Mouse (Mus musculus): ENCODE measurements around the gene Cux1. TPM values are rescaled to one million over a fixed set of nuclear protein-coding genes. Genes with fewer than 3 reads are reported as not detected.

Cux1 gene
- polyA plus RNA-seq, 1 experiment from 2014 or later: 100 TPM

- no peaks in the 10 kb centered on the region for H3K27me3 ChIP-seq (ENCODE audit: low read depth, poor library complexity, severe bottlenecking)
- no peak overlapping the region for H3K4me3 ChIP-seq
- DNase-seq (ENCODE audit: low spot score): no peak
- no peaks in the 10 kb centered on the region for H3K9me3 ChIP-seq (replicated peaks)
- H3K27ac ChIP-seq (replicated peaks): no peak overlapping the region
- H3K4me1 ChIP-seq: no peaks in the 10 kb centered on the region
- peaks cover 99% of the 10 kb centered on the region for H3K36me3 ChIP-seq
- 85% methylated on average over 19 of the region's 19 CpGs for WGBS
Measured at GRCm38 (mm10) chr5:136303409-136303983, 263.8 kb downstream of the Cux1 start.

GRCm38 (mm10) chr5:136300880-136301279, 266.4 kb downstream of the Cux1 start:
- Histone ChIP-seq H3K4me3 (no peak overlapping the region), H3K4me1 (no peaks in the 10 kb centered on the region), H3K27me3 (ENCODE audit: low read depth, poor library complexity, severe bottlenecking) (no peaks in the 10 kb centered on the region), H3K9me3 (replicated peaks) (no peaks in the 10 kb centered on the region), H3K27ac (replicated peaks) (no peak overlapping the region), H3K36me3 (peaks cover 99% of the 10 kb centered on the region)
- 91% methylated on average over 6 of the region's 6 CpGs for WGBS
- DNase-seq (ENCODE audit: low spot score): no peak

- Histone ChIP-seq H3K27ac (replicated peaks) (no peak overlapping the region), H3K36me3 (peaks cover 97% of the 10 kb centered on the region), H3K4me1 (no peaks in the 10 kb centered on the region), H3K27me3 (ENCODE audit: low read depth, poor library complexity, severe bottlenecking) (no peaks in the 10 kb centered on the region), H3K4me3 (no peak overlapping the region), H3K9me3 (replicated peaks) (no peaks in the 10 kb centered on the region)
- WGBS: 93% methylated on average over 6 of the region's 6 CpGs
- DNase-seq (ENCODE audit: low spot score): no peak
Measured at GRCm38 (mm10) chr5:136297691-136298090, 269.6 kb downstream of the Cux1 start.

GRCm38 (mm10) chr5:136296911-136297310, 270.4 kb downstream of the Cux1 start:
- no peak for DNase-seq (ENCODE audit: low spot score)
- Histone ChIP-seq H3K9me3 (replicated peaks) (no peaks in the 10 kb centered on the region), H3K36me3 (peaks cover 96% of the 10 kb centered on the region), H3K4me1 (no peaks in the 10 kb centered on the region), H3K4me3 (no peak overlapping the region), H3K27me3 (ENCODE audit: low read depth, poor library complexity, severe bottlenecking) (no peaks in the 10 kb centered on the region), H3K27ac (replicated peaks) (no peak overlapping the region)
- 95% methylated on average over 4 of the region's 4 CpGs for WGBS

GRCm38 (mm10) chr5:136292971-136293418, 274.3 kb downstream of the Cux1 start:
- no peak overlapping the region for H3K27ac ChIP-seq (replicated peaks)
- H3K27me3 ChIP-seq (ENCODE audit: low read depth, poor library complexity, severe bottlenecking): no peaks in the 10 kb centered on the region
- H3K9me3 ChIP-seq (replicated peaks): no peaks in the 10 kb centered on the region
- no peak for DNase-seq (ENCODE audit: low spot score)
- H3K36me3 ChIP-seq: peaks cover 93% of the 10 kb centered on the region
- no peaks in the 10 kb centered on the region for H3K4me1 ChIP-seq
- H3K4me3 ChIP-seq: no peak overlapping the region
- WGBS: 94% methylated on average over 4 of the region's 4 CpGs

GRCm38 (mm10) chr5:136292361-136292760, 274.9 kb downstream of the Cux1 start:
- H3K27ac ChIP-seq (replicated peaks): no peak overlapping the region
- no peak for DNase-seq (ENCODE audit: low spot score)
- no peaks in the 10 kb centered on the region for H3K27me3 ChIP-seq (ENCODE audit: low read depth, poor library complexity, severe bottlenecking)
- 93% methylated on average over 2 of the region's 2 CpGs for WGBS
- H3K36me3 ChIP-seq: peaks cover 93% of the 10 kb centered on the region
- H3K9me3 ChIP-seq (replicated peaks): no peaks in the 10 kb centered on the region
- H3K4me3 ChIP-seq: no peak overlapping the region
- no peaks in the 10 kb centered on the region for H3K4me1 ChIP-seq

- no peaks in the 10 kb centered on the region for H3K4me1 ChIP-seq
- no peak overlapping the region for H3K27ac ChIP-seq (replicated peaks)
- H3K36me3 ChIP-seq: peaks cover 92% of the 10 kb centered on the region
- H3K27me3 ChIP-seq (ENCODE audit: low read depth, poor library complexity, severe bottlenecking): no peaks in the 10 kb centered on the region
- DNase-seq (ENCODE audit: low spot score): no peak
- WGBS: 93% methylated on average over 2 of the region's 2 CpGs
- H3K9me3 ChIP-seq (replicated peaks): no peaks in the 10 kb centered on the region
- H3K4me3 ChIP-seq: no peak overlapping the region
Measured at GRCm38 (mm10) chr5:136291562-136291961, 275.7 kb downstream of the Cux1 start.

GRCm38 (mm10) chr5:136289776-136290175, 277.5 kb downstream of the Cux1 start:
- Histone ChIP-seq H3K9me3 (replicated peaks) (no peaks in the 10 kb centered on the region), H3K4me1 (no peaks in the 10 kb centered on the region), H3K27ac (replicated peaks) (no peak overlapping the region), H3K27me3 (ENCODE audit: low read depth, poor library complexity, severe bottlenecking) (no peaks in the 10 kb centered on the region), H3K4me3 (no peak overlapping the region), H3K36me3 (peaks cover 92% of the 10 kb centered on the region)
- WGBS: 96% methylated on average over 3 of the region's 3 CpGs
- no peak for DNase-seq (ENCODE audit: low spot score)

GRCm38 (mm10) chr5:136288351-136289081, 278.8 kb downstream of the Cux1 start:
- 94% methylated on average over 6 of the region's 6 CpGs for WGBS
- H3K36me3 ChIP-seq: peaks cover 94% of the 10 kb centered on the region

GRCm38 (mm10) chr5:136286566-136286965, 280.7 kb downstream of the Cux1 start:
- Histone ChIP-seq H3K9me3 (replicated peaks) (no peaks in the 10 kb centered on the region), H3K4me1 (no peaks in the 10 kb centered on the region), H3K27me3 (ENCODE audit: low read depth, poor library complexity, severe bottlenecking) (no peaks in the 10 kb centered on the region), H3K27ac (replicated peaks) (no peak overlapping the region), H3K4me3 (no peak overlapping the region), H3K36me3 (peaks cover 96% of the 10 kb centered on the region)
- 91% methylated on average over 6 of the region's 6 CpGs for WGBS
- DNase-seq (ENCODE audit: low spot score): no peak

More at GRCm38 (mm10) chr5:136288351-136289081, 278.8 kb downstream of the Cux1 start:
- no peak overlapping the region for H3K27ac ChIP-seq (replicated peaks)
- H3K27me3 ChIP-seq (ENCODE audit: low read depth, poor library complexity, severe bottlenecking): no peaks in the 10 kb centered on the region
- H3K4me1 ChIP-seq: no peaks in the 10 kb centered on the region
- no peak overlapping the region for H3K4me3 ChIP-seq
- no peaks in the 10 kb centered on the region for H3K9me3 ChIP-seq (replicated peaks)
- no peak for DNase-seq (ENCODE audit: low spot score)

GRCm38 (mm10) chr5:136285106-136285505, 282.2 kb downstream of the Cux1 start:
- H3K36me3 ChIP-seq: peaks cover 96% of the 10 kb centered on the region
- WGBS: 96% methylated on average over 7 of the region's 7 CpGs
- no peak overlapping the region for H3K27ac ChIP-seq (replicated peaks)
- no peaks in the 10 kb centered on the region for H3K9me3 ChIP-seq (replicated peaks)
- DNase-seq (ENCODE audit: low spot score): no peak
- no peaks in the 10 kb centered on the region for H3K27me3 ChIP-seq (ENCODE audit: low read depth, poor library complexity, severe bottlenecking)
- H3K4me1 ChIP-seq: no peaks in the 10 kb centered on the region
- no peak overlapping the region for H3K4me3 ChIP-seq

GRCm38 (mm10) chr5:136281351-136281750, 285.9 kb downstream of the Cux1 start:
- Histone ChIP-seq H3K27me3 (ENCODE audit: low read depth, poor library complexity, severe bottlenecking) (no peaks in the 10 kb centered on the region), H3K4me3 (no peak overlapping the region), H3K36me3 (peaks cover 100% of the 10 kb centered on the region), H3K4me1 (no peaks in the 10 kb centered on the region), H3K9me3 (replicated peaks) (no peaks in the 10 kb centered on the region), H3K27ac (replicated peaks) (no peak overlapping the region)
- no peak for DNase-seq (ENCODE audit: low spot score)
- 69% methylated on average over 6 of the region's 6 CpGs for WGBS

- no peaks in the 10 kb centered on the region for H3K27me3 ChIP-seq (ENCODE audit: low read depth, poor library complexity, severe bottlenecking)
- WGBS: 95% methylated on average over 43 of the region's 43 CpGs
- H3K36me3 ChIP-seq: peaks cover 94% of the 10 kb centered on the region
- no peaks in the 10 kb centered on the region for H3K9me3 ChIP-seq (replicated peaks)
- H3K4me3 ChIP-seq: no peak overlapping the region
- H3K27ac ChIP-seq (replicated peaks): no peak overlapping the region
- peaks cover 7% of the 10 kb centered on the region; the same call in 1 of the 2 replicates for H3K4me1 ChIP-seq
- no peak for DNase-seq (ENCODE audit: low spot score)
Measured at GRCm38 (mm10) chr5:136274739-136275138, 292.6 kb downstream of the Cux1 start.
